Mouse (Mus musculus): Measurements from ENCODE around the gene Arid1b. TPM values are rescaled to one million over a fixed set of nuclear protein-coding genes. Genes with fewer than 3 reads are reported as not detected.

Gene Arid1b
- polyA plus RNA-seq, 1 experiment from 2014 or later: 11.2 TPM

DNA sequence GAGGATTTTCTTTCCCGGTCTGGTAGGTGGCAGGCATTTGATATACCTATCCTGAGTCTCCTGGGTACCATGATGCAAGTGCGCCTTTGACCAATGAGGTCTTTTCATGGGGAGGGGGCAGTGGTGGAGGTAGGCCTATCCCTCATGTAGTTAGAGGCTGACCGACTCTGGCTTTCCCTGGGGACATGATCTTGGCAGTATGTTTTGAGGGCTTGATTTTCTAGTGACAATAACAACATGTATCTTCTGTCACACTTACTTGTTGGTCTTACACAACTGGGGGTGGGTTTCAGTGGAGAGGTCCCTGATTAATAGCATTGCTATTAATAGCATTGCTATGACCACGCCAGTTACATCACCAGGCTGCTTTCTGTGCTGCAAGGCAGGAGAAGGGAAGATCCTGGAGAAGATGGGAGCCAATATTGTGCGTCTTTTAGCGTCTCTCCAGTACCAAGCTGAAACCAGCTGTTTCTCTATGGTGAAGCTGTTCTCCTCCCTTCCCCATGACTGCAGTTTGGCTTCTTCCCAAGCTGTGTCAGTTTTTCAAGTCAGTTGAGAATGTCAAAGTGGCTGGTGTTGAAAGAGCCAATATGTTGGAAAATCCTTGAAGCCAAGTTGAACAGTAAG is 216.1 kb downstream of the Arid1b start:
- ATAC-seq (ENCODE audit: insufficient read depth, low FRiP score, low read depth): no peak; the same call in 1 of the 2 replicates
- WGBS: 50% methylated on average over 6 of the region's 6 CpGs
- H3K9ac ChIP-seq: no peak overlapping the region
- H3K27ac ChIP-seq: peak overlapping the region; percentile 36; the same call in 1 of the 2 replicates
- H3K27me3 ChIP-seq (replicated peaks): no peaks in the 10 kb centered on the region
- peaks cover 12% of the 10 kb centered on the region; the same call in 1 of the 2 replicates for H3K4me1 ChIP-seq
- H3K9me3 ChIP-seq: no peaks in the 10 kb centered on the region
- H3K4me3 ChIP-seq (replicated peaks): no peak overlapping the region
- no peaks in the 10 kb centered on the region for H3K36me3 ChIP-seq
- H3K4me2 ChIP-seq: no peak overlapping the region

DNA sequence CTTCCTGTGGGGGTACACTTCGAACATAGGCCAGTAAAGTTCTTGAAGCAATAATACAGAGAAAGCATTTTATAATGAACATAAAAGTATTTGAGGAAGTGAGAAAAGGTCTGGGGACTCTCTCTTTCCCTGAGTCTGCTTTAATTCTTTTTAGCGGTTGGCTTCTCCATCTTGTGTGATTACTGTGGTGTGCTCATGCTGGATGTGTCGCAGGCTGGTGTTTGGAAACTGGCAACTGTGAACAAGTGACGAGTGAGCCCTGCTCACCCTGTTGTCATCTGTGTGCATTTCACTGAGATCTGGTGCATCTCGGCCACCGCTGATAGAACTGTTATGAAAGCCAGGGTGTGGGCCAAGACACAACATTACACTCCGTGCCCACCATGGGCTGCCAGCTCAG is 216.8 kb downstream of the Arid1b start:
- no peak overlapping the region for H3K4me3 ChIP-seq (replicated peaks)
- ATAC-seq (ENCODE audit: insufficient read depth, low FRiP score, low read depth): no peak
- H3K27ac ChIP-seq: no peak overlapping the region
- H3K4me1 ChIP-seq: peaks cover 12% of the 10 kb centered on the region; the same call in 1 of the 2 replicates
- H3K4me2 ChIP-seq: no peak overlapping the region
- WGBS: 87% methylated on average over 7 of the region's 7 CpGs
- no peaks in the 10 kb centered on the region for H3K9me3 ChIP-seq
- no peaks in the 10 kb centered on the region for H3K27me3 ChIP-seq (replicated peaks)
- no peaks in the 10 kb centered on the region for H3K36me3 ChIP-seq
- H3K9ac ChIP-seq: no peak overlapping the region

DNA sequence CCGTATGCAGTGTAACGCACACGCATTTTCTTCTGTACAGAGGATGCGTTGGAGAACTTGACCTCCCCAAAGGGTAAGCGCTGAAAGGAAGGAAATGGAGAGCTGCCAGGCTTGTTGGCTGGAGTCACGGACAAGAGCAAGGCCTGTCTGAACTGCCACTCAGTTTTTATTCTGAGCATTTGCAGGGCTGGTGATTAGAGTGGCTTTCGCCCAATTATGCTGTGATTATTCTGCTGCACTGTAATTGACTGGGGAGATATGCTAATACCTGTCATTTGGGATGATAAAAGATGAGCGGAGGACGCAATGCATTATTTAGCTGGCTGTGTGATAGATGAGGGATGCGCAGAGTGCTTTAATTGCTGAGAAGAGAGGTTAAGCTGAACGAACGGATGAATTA is 218.0 kb downstream of the Arid1b start:
- Histone ChIP-seq H3K9ac (no peak overlapping the region), H3K36me3 (no peaks in the 10 kb centered on the region), H3K4me2 (no peak overlapping the region), H3K4me1 (peaks cover 13% of the 10 kb centered on the region), H3K9me3 (no peaks in the 10 kb centered on the region), H3K27me3 (replicated peaks) (no peaks in the 10 kb centered on the region), H3K4me3 (replicated peaks) (no peak overlapping the region), H3K27ac (no peak overlapping the region)
- 55% methylated on average over 12 of the region's 12 CpGs for WGBS
- 0 out of 2 replicates have a peak, but pooled peaks have one; percentile 25 for ATAC-seq (ENCODE audit: insufficient read depth, low FRiP score, low read depth)

DNA sequence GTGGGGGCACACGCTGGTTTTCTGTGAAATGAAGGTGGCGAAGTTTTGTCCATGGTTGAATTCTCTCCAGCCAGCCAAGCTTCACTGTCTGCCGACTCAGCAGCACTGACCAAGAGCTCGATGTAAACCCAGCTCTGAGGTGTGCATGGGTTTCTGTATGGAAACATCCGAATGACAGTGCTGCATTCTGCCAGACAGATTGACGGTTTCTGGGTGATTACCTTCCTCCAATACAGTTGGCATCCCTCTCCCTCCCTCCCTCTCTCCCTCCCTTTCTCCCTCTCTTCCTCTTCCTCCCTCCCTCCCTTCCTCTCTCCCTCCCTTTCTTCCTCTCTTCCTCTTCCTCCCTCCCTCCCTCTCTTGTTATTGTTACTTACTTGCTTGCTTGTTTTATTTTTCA is 219.3 kb downstream of the Arid1b start:
- H3K4me1 ChIP-seq: peaks cover 16% of the 10 kb centered on the region
- 66% methylated on average over 6 of the region's 6 CpGs for WGBS
- H3K9ac ChIP-seq: no peak overlapping the region
- H3K36me3 ChIP-seq: no peaks in the 10 kb centered on the region
- H3K9me3 ChIP-seq: no peaks in the 10 kb centered on the region
- H3K27me3 ChIP-seq (replicated peaks): no peaks in the 10 kb centered on the region
- H3K27ac ChIP-seq: no peak overlapping the region
- no peak overlapping the region for H3K4me2 ChIP-seq
- H3K4me3 ChIP-seq (replicated peaks): no peak overlapping the region
- ATAC-seq (ENCODE audit: insufficient read depth, low FRiP score, low read depth): no peak

DNA sequence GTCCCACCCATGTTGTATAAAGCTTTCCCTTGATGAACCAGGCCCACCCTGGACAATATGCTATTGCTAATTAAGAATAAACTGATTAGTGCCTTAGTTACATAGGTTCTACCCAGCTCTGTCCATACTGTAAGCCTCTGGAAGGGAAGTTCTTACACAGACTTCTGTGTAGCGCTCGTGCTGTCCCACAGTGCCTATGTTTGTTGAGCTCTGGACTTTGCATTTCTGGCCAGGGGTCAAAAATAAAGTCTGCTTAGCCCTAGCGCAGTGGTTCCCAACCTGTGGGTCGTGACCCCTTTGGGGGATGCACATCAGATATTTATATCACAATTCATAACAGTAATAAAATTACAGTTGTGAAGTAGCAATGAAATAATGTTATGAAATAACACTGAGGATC is 221.2 kb downstream of the Arid1b start:
- 84% methylated on average over 4 of the region's 4 CpGs for WGBS

DNA sequence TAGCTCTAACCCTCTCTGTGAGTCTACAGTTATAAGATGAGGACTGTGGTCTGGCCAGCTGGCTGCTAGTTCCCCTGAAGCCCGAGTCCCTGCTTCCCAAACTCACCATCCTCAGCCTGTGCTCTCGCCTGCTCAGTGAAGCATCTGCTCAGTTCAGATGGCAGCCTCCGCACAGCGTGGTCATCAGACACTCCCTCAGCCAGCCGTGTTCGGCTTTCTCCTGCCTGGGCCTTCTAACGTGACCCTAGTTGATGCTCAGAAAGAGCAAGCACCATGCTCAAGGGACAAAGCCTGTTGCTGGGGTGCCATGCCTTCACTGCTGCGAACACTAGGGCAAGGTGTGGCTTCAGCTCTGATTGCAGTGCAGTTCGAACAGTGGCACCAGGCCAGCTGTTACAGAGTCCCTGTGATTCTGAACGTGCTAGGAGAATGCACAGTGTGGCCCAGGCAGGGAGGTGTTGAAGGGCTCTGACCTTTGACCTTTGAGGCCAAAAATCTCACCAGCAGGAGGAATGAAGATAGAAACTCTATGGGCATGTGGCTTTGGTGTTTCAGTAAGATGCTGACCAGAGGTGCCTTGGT is 222.9 kb downstream of the Arid1b start:
- no peaks in the 10 kb centered on the region for H3K36me3 ChIP-seq
- no peaks in the 10 kb centered on the region for H3K27me3 ChIP-seq (replicated peaks)
- 61% methylated on average over 10 of the region's 10 CpGs for WGBS
- no peak overlapping the region for H3K4me3 ChIP-seq (replicated peaks)
- 0 out of 2 replicates have a peak, but pooled peaks have one; percentile 47 for ATAC-seq (ENCODE audit: insufficient read depth, low FRiP score, low read depth)
- no peak overlapping the region for H3K4me2 ChIP-seq
- peaks cover 24% of the 10 kb centered on the region for H3K4me1 ChIP-seq
- H3K9me3 ChIP-seq: no peaks in the 10 kb centered on the region
- H3K27ac ChIP-seq: no peak overlapping the region
- H3K9ac ChIP-seq: no peak overlapping the region

More for the DNA sequence above, 221.2 kb downstream of the Arid1b start:
- Histone ChIP-seq H3K27me3 (replicated peaks) (no peaks in the 10 kb centered on the region), H3K9me3 (no peaks in the 10 kb centered on the region), H3K4me1 (peaks cover 19% of the 10 kb centered on the region), H3K36me3 (no peaks in the 10 kb centered on the region), H3K9ac (no peak overlapping the region), H3K4me3 (replicated peaks) (no peak overlapping the region), H3K27ac (no peak overlapping the region), H3K4me2 (no peak overlapping the region)
- no peak for ATAC-seq (ENCODE audit: insufficient read depth, low FRiP score, low read depth)

DNA sequence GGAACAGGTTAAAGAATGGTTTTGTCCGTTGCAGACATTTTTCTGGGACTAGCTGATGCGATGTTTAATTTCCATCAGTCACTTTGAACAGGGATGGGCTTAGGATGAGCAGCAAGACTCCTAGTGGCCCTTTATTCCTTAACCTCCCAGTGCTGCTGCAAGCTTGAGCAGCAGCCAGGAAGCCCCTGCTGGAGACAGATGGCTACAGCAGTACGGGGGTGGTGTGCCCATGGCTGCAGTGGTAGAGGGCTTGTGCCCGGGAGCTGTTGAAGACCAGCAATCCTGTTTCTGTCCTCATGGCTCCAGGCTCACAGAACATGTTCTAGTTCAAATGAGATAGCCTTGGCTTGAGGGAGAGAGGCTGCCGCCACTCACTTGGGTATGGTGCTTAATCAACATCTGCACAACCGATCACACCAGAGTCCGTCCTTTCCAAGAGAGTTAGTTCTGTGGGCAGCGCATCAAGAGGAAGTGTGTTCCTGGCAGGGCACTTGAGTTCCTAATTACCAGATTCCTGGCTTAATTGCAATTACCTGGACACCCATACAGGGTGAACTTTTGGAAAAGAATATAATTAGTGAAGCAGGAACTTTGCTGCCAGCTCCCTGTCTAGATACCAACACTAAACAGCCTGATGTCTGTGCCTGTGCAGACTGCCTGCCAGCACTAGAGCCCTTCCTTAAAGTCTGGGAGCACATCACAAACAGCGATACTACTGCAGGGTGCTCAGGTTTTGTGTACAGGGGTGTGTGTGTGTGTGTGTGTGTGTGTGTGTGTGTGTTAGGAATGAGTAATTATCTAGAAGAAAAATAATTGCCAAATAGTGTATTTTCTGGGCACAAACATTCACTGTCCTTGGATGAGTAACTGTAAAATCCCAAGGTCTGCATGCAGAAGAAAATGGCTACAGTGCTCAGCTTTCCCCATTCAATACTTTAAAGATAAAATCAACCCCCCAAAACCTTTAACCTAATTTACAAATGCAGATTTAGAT is 224.0 kb downstream of the Arid1b start:
- peaks cover 20% of the 10 kb centered on the region for H3K4me1 ChIP-seq
- no peak overlapping the region for H3K4me2 ChIP-seq
- H3K27me3 ChIP-seq (replicated peaks): no peaks in the 10 kb centered on the region
- no peaks in the 10 kb centered on the region for H3K36me3 ChIP-seq
- 71% methylated on average over 9 of the region's 9 CpGs for WGBS
- H3K9ac ChIP-seq: no peak overlapping the region
- H3K9me3 ChIP-seq: no peaks in the 10 kb centered on the region
- ATAC-seq (ENCODE audit: insufficient read depth, low FRiP score, low read depth): no peak
- H3K4me3 ChIP-seq (replicated peaks): no peak overlapping the region
- no peak overlapping the region for H3K27ac ChIP-seq

DNA sequence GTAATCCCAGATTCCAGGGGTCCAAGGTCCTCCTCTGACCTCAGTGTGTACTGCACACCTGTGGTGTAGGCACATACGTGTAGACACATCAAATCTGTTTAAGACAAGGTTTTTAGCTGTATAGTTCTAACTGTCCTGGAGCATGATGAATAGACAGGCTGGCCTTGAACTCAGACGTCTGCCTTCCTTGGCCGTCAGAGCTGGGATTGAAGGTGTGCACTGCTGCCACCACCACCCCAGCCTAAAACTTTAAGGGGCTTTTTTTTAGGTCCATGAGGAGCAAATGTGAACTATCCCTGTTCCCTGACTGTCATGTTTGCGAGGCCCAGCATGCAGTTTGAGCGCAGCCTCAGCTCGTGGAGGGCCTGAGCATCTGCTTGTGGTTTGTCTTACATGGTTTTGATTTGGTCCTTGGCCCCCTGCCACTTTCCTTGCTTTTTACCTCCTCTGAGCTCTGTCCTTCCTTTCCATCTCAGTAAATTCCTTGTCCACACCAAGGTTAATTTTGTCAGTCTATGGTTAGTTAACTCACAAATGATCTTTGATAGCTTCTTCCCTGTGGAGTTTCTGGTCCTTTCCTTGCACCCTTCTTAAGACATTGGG is 224.9 kb downstream of the Arid1b start:
- no peaks in the 10 kb centered on the region for H3K36me3 ChIP-seq
- WGBS: 61% methylated on average over 6 of the region's 6 CpGs
- ATAC-seq (ENCODE audit: insufficient read depth, low FRiP score, low read depth): no peak

DNA sequence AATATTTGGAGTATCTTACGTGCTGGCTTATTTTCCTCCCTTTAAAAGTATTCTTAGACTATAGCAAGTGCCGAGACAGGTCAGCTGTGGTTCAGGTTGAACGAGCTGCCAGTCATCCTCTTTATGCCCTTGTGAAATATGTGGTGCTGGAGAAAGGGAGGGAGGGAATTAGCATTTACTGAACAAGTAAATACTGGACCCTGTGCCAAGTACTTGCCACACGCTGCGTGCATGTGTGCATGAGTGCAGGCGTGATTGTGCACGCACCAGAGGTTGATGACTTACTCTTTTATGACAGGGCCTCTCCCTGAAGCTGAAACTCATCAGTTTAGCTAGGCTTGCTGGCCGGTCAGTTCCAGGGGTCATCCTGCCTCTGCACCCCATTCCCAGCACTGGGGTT is 226.9 kb downstream of the Arid1b start:
- peaks cover 26% of the 10 kb centered on the region for H3K4me1 ChIP-seq
- H3K4me3 ChIP-seq (replicated peaks): no peak overlapping the region
- no peak overlapping the region for H3K4me2 ChIP-seq
- H3K36me3 ChIP-seq: no peaks in the 10 kb centered on the region
- peak overlapping the region; percentile 67 for H3K27ac ChIP-seq
- ATAC-seq (ENCODE audit: insufficient read depth, low FRiP score, low read depth): peak; percentile 59; the same call in 1 of the 2 replicates
- H3K9me3 ChIP-seq: no peaks in the 10 kb centered on the region
- 40% methylated on average over 8 of the region's 8 CpGs for WGBS
- no peaks in the 10 kb centered on the region for H3K27me3 ChIP-seq (replicated peaks)
- H3K9ac ChIP-seq: no peak overlapping the region

More for the DNA sequence above, 224.9 kb downstream of the Arid1b start:
- H3K9me3 ChIP-seq: no peaks in the 10 kb centered on the region
- H3K27me3 ChIP-seq (replicated peaks): no peaks in the 10 kb centered on the region
- H3K4me1 ChIP-seq: peaks cover 20% of the 10 kb centered on the region
- H3K27ac ChIP-seq: no peak overlapping the region
- H3K4me2 ChIP-seq: no peak overlapping the region
- H3K9ac ChIP-seq: no peak overlapping the region
- no peak overlapping the region for H3K4me3 ChIP-seq (replicated peaks)

DNA sequence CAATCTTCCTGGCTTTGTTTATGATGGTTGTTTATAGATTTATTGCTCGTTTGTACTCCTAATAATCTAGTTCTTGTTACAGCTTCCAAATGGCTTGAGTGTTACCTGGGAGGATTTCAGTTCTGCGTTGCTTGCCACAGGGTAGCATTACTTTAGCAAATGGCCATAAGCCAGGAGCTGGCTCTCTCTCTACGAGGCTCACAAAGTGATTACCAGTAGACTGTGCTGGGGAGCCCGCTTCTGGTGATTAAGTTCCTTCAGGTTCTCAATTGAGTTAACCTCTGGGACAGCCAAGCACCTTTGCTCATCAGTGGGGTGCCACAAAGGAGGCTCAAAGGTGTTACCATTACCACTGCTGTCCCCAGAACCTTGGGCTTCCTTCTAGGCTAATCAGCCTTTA is 227.4 kb downstream of the Arid1b start:
- H3K27me3 ChIP-seq (replicated peaks): no peaks in the 10 kb centered on the region
- peaks cover 27% of the 10 kb centered on the region for H3K4me1 ChIP-seq
- no peak overlapping the region for H3K4me2 ChIP-seq
- no peak overlapping the region for H3K27ac ChIP-seq
- no peak overlapping the region for H3K9ac ChIP-seq
- no peaks in the 10 kb centered on the region for H3K36me3 ChIP-seq
- ATAC-seq (ENCODE audit: insufficient read depth, low FRiP score, low read depth): no peak
- WGBS: 61% methylated on average over 4 of the region's 4 CpGs
- H3K9me3 ChIP-seq: no peaks in the 10 kb centered on the region
- H3K4me3 ChIP-seq (replicated peaks): no peak overlapping the region

DNA sequence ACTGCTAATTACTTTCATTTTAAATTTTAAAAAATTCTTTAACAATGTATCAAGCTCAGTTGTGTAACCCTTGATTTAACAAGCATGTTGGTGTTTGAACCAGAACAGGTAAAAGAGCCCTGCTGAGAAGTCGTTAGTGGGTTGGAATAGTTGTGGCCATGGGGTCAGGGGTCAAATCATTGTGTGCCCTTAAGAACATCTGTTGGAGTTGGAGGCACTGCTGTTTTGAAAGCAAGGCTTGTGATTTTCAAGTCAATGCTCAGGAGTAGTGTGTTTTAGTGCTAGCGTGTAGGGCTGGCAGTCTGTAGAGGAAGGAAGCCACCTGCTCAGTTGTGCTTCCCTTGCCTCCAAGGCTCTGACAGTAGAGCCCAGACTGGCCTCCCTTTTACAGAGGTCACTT is 228.7 kb downstream of the Arid1b start:
- WGBS: 33% methylated on average over 2 of the region's 2 CpGs
- H3K36me3 ChIP-seq: no peaks in the 10 kb centered on the region
- H3K4me3 ChIP-seq (replicated peaks): no peak overlapping the region

More for the DNA sequence above, 228.7 kb downstream of the Arid1b start:
- H3K9ac ChIP-seq: no peak overlapping the region
- no peaks in the 10 kb centered on the region for H3K9me3 ChIP-seq
- no peak overlapping the region for H3K4me2 ChIP-seq
- H3K27ac ChIP-seq: no peak overlapping the region
- no peaks in the 10 kb centered on the region for H3K27me3 ChIP-seq (replicated peaks)
- ATAC-seq (ENCODE audit: insufficient read depth, low FRiP score, low read depth): no peak
- peaks cover 29% of the 10 kb centered on the region for H3K4me1 ChIP-seq

All from stomach, embryonic 15.5 days (tissue).